Mouse (Mus musculus) macrophage (primary cell): ENCODE data around the gene Zfp296. TPM values are rescaled to one million over a fixed set of nuclear protein-coding genes. Genes with fewer than 3 reads are reported as not detected.
"Not testable (repeated sequence)": the region's sequence is repeated elsewhere in the genome, so short reads cannot be mapped to it uniquely, and the experiment has no call there.

Experiments
- H3K27ac ChIP-seq: fragments of 350-480 bp; formaldehyde crosslinking; 2 replicates; pipeline ENCODE4 v1.9.0; 2021
- H3K36me3 ChIP-seq: fragments of 350-480 bp; formaldehyde crosslinking; 2 replicates; pipeline ENCODE4 v1.9.0; 2021; ENCODE audit errors: inconsistent target
- H3K4me3 ChIP-seq: fragments of 350-480 bp; formaldehyde crosslinking; 2 replicates; pipeline ENCODE4 v1.9.0; 2021; ENCODE audit errors: inconsistent target
- H3K79me2 ChIP-seq: fragments of 350-480 bp; formaldehyde crosslinking; 2 replicates; pipeline ENCODE4 v1.9.0; 2021; ENCODE audit errors: inconsistent target
- WGBS: methylation state at CpG from one replicate; pipeline ENCODE4 v1.1.7; 2026; ENCODE audit warnings: inconsistent platforms; ENCODE audit not compliant: missing documents; 5-methylcytosine and 5-hydroxymethylcytosine counted together
- polyA plus RNA-seq: library from polyadenylated mRNA; stranded (reverse); fragments of 250-400 nt; gene quantifications from 3 replicates; pipeline ENCODE4 v1.2.4, GENCODE M21; 2018; ENCODE audit warnings: inconsistent platforms

Gene Zfp296
- polyA plus RNA-seq, 1 experiment from 2014 or later: 0.24 TPM

GRCm38 (mm10) chr7:19573776-19574140 lies 3.3 kb upstream of the Zfp296 start:
- WGBS: 48% methylated on average over 12 of the region's 16 CpGs
- peak overlapping the region; percentile 91 for H3K4me3 ChIP-seq
- H3K27ac ChIP-seq: peak overlapping the region; percentile 35
- peaks cover 42% of the 10 kb centered on the region for H3K79me2 ChIP-seq
- peaks cover 9% of the 10 kb centered on the region for H3K36me3 ChIP-seq

GRCm38 (mm10) chr7:19575559-19575958 lies 1.5 kb upstream of the Zfp296 start:
- no peaks in the 10 kb centered on the region; the same call in 1 of the 2 replicates for H3K36me3 ChIP-seq
- H3K79me2 ChIP-seq: peaks cover 24% of the 10 kb centered on the region
- 84% methylated on average over 3 of the region's 3 CpGs for WGBS
- H3K27ac ChIP-seq: no peak overlapping the region
- no peak overlapping the region for H3K4me3 ChIP-seq

GRCm38 (mm10) chr7:19577877-19578414 lies 859 bp downstream of the Zfp296 start:
- Histone ChIP-seq H3K27ac (no peak overlapping the region), H3K4me3 (peak overlapping the region; percentile 14; the same call in 1 of the 2 replicates), H3K79me2 (peaks cover under 1% of the 10 kb centered on the region; the same call in 1 of the 2 replicates), H3K36me3 (peaks cover 11% of the 10 kb centered on the region; the same call in 1 of the 2 replicates)
- WGBS: 8% methylated on average over 10 of the region's 10 CpGs

GRCm38 (mm10) chr7:19578436-19578835 lies 1.3 kb downstream of the Zfp296 start:
- Histone ChIP-seq H3K4me3 (no peak overlapping the region), H3K36me3 (peaks cover 13% of the 10 kb centered on the region; the same call in 1 of the 2 replicates), H3K27ac (no peak overlapping the region), H3K79me2 (no peaks in the 10 kb centered on the region)
- WGBS: 69% methylated on average over 4 of the region's 4 CpGs

GRCm38 (mm10) chr7:19579751-19580150 lies 2.7 kb downstream of the Zfp296 start:
- peaks cover 26% of the 10 kb centered on the region for H3K36me3 ChIP-seq
- no peaks in the 10 kb centered on the region for H3K79me2 ChIP-seq
- no peak overlapping the region for H3K27ac ChIP-seq
- no peak overlapping the region for H3K4me3 ChIP-seq
- 95% methylated on average over 9 of the region's 10 CpGs for WGBS

GRCm38 (mm10) chr7:19580634-19581033 lies 3.5 kb downstream of the Zfp296 start:
- 94% methylated on average over 8 of the region's 8 CpGs for WGBS
- H3K27ac ChIP-seq: no peak overlapping the region
- H3K36me3 ChIP-seq: peaks cover 27% of the 10 kb centered on the region

GRCm38 (mm10) chr7:19586269-19586668 lies 9.2 kb downstream of the Zfp296 start:
- Histone ChIP-seq H3K27ac (no peak overlapping the region), H3K4me3 (no peak overlapping the region), H3K79me2 (no peaks in the 10 kb centered on the region), H3K36me3 (peaks cover 54% of the 10 kb centered on the region)
- 96% methylated on average over 28 of the region's 46 CpGs for WGBS

More at GRCm38 (mm10) chr7:19580634-19581033, 3.5 kb downstream of the Zfp296 start:
- no peak overlapping the region for H3K4me3 ChIP-seq
- no peaks in the 10 kb centered on the region for H3K79me2 ChIP-seq

GRCm38 (mm10) chr7:19589207-19589606 lies 12.1 kb downstream of the Zfp296 start:
- 65% methylated on average over 3 of the region's 3 CpGs for WGBS
- H3K27ac ChIP-seq: no peak overlapping the region
- H3K4me3 ChIP-seq: no peak overlapping the region
- no peaks in the 10 kb centered on the region for H3K79me2 ChIP-seq
- H3K36me3 ChIP-seq: peaks cover 63% of the 10 kb centered on the region

- H3K27ac ChIP-seq: no peak overlapping the region
- H3K36me3 ChIP-seq: peaks cover 61% of the 10 kb centered on the region
- H3K4me3 ChIP-seq: no peak overlapping the region
- 37% methylated on average over 3 of the region's 3 CpGs for WGBS
- H3K79me2 ChIP-seq: no peaks in the 10 kb centered on the region; the same call in 1 of the 2 replicates
These were observed 12.8 kb downstream of the Zfp296 start for GRCm38 (mm10) chr7:19589917-19590316.

- H3K36me3 ChIP-seq: peaks cover 57% of the 10 kb centered on the region
- H3K79me2 ChIP-seq: peaks cover 31% of the 10 kb centered on the region
- no peak overlapping the region for H3K4me3 ChIP-seq
- WGBS: 91% methylated on average over 10 of the region's 10 CpGs
- no peak overlapping the region for H3K27ac ChIP-seq
These were observed 16.1 kb downstream of the Zfp296 start for GRCm38 (mm10) chr7:19593061-19593730.

GRCm38 (mm10) chr7:19600562-19600961 lies 23.5 kb downstream of the Zfp296 start:
- Histone ChIP-seq H3K4me3 (no peak overlapping the region), H3K27ac (peak overlapping the region; percentile 53), H3K79me2 (peaks cover 84% of the 10 kb centered on the region), H3K36me3 (peaks cover 24% of the 10 kb centered on the region; the same call in 1 of the 2 replicates)
- WGBS: 39% methylated on average over 3 of the region's 5 CpGs

- H3K79me2 ChIP-seq: peaks cover 59% of the 10 kb centered on the region
- peaks cover 31% of the 10 kb centered on the region; the same call in 1 of the 2 replicates for H3K36me3 ChIP-seq
- WGBS: 79% methylated on average over 12 of the region's 12 CpGs
- H3K27ac ChIP-seq: no peak overlapping the region
- H3K4me3 ChIP-seq: peak overlapping the region; percentile 91
These were observed 26.0 kb downstream of the Zfp296 start for GRCm38 (mm10) chr7:19603055-19603454.

- H3K79me2 ChIP-seq: peaks cover 50% of the 10 kb centered on the region
- WGBS: 1% methylated on average over 57 of the region's 57 CpGs
- peaks cover 22% of the 10 kb centered on the region; the same call in 1 of the 2 replicates for H3K36me3 ChIP-seq
- H3K27ac ChIP-seq: peak within 1 kb of the TSS; percentile 67
- H3K4me3 ChIP-seq: peak within 1 kb of the TSS; percentile 91
These were observed 26.9 kb downstream of the Zfp296 start, which contains the start of gene Clasrp for GRCm38 (mm10) chr7:19603849-19604605. TSS of gene Clasrp (minus strand) at chr7:19604486.

- 46% methylated on average over 7 of the region's 10 CpGs for WGBS
- H3K4me3 ChIP-seq: not testable (repeated sequence)
- Histone ChIP-seq H3K27ac (peak overlapping the region; percentile 32; the same call in 1 of the 2 replicates), H3K36me3 (peaks cover 20% of the 10 kb centered on the region; the same call in 1 of the 2 replicates), H3K79me2 (peaks cover 43% of the 10 kb centered on the region)
These were observed 27.6 kb downstream of the Zfp296 start for GRCm38 (mm10) chr7:19604606-19605214.
